Mouse (Mus musculus) spleen, postnatal 14 days (tissue): ENCODE measurements around the gene Pknox1.

ENCODE experiments used
- DNase-seq, 2 experiments: peaks; one replicate each; pipeline ENCODE4 v3.0.0; 2021 to 2022; ENCODE audit warnings: low spot score in 2 of 2

Pknox1 gene

GRCm38 (mm10) chr17:31556253-31556652 lies 8.3 kb upstream of the Pknox1 start:
- no peak for DNase-seq

DNA sequence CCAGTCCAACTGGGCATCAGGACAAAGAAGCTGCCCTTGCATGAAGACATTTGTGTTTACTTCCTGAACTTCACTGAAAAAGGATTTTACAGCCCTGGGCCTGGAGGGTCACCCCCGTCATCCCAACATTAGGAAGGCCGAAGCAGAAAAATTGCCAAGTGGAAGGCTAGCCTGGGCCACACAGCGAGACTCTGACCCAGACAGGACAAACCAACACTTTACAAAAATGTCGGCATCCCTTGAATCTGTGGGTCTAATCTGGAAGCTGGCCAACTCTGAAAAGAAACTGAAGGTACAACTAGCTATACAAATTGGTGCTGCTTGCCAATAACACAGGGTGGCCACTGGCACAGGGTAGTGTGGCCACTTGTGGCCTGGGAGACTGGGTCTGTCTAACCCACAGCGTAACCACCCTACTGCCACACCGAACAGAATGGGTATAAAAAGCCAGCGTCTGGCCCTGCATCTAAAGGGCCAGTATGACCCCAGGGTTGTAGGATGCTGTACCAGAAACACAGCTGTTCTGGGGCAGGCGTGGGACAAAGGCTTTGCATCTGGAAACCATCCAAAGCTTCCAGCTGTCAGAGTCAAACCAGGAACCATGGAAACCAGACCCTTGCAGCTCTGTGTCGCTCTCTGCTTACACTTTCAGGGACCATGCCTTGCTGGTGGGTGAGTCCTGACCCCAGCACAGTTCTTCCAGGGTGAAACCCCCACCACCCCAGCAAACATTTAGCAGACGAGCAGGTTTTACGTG lies 7.2 kb upstream of the Pknox1 start:
- DNase-seq: no peak

GRCm38 (mm10) chr17:31557947-31558542 lies 6.5 kb upstream of the Pknox1 start:
- DNase-seq: no peak

DNA sequence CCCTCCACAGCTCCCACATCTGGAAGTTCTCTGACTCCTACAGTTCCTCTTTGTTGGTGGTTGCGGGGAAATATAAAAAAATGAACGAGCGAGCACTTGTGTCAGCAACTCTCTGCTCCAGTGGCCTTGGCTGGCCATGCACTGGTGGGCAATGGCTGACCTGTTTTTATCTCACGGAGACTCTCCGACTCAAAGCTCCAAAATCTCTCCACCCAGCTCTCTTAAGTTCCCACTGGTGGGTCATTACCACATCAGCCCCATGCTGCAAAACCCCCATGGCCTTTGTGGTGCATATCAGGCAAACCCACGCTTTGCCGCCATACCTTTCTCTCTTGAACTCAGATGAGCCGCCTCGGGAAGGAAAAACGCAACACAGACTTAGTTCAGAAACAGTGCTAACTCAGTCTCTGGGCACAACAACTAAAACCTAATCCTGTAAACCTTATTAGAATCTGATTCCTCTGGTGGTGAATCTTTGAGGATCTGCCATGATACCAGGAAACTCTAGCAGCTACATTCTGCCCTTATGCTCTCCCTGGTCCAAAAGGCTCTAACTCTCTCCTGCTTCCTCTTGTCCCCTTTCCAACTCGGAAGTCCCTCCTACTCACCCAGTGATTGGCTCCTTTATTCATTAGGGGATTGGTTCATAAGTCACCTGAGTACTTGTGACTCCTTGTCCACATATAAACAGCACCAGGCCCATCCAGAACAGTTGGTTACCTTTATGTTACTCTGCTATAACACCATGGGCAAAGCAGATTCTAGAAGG lies 5.3 kb upstream of the Pknox1 start:
- no peak for DNase-seq

GRCm38 (mm10) chr17:31563632-31564014 lies 911 bp upstream of the Pknox1 start:
- peak; percentile 8 to 31 for DNase-seq

- no peak for DNase-seq
Observed at GRCm38 (mm10) chr17:31564858-31565140, 265 bp downstream of the Pknox1 start.

DNA sequence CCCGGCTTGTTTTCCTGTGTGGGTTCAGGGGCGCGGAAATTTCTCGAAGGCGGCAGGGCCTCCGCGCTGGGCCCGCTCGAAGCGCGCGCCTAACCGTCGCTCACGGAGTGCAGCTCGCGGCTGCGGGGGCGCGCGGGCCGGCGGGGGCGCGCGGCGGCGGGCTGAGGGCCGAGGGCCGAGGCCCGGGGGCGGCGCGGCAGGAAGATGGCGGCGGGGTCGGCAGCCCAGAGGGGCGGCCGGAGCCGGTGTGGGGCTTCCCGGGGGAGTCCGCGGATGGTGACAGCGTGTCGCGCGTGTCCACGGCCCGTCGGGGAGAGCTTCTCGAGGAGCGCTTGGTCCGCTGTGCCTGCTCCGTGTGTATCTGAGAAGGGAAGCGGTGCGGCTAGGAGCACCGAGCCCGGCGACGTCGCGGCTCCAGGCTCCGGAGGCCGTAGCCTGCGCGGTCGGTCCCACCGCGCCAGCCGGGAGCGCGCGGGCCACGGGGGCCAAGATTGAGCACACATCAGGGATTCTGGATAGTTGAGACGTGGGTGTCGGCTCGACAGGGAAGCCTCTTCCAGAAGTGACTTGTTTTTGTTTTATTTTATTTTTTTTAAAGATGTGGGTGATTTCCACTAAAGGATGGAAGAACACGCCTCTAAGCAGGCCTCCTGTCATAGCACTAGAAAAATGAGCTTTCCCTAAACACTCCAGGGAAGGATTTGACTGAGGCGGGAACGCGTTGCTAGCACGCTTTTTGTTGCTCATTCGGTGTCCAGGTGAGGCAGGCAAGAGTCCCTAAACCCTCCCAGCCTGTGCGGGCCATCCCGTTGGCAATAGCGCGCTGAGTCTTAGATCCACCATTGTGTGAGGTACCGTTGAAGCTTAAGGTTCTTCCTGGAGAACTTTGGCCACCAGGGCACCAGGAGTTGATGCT lies 865 bp downstream of the Pknox1 start:
- peak; percentile 32 to 55 for DNase-seq

DNA sequence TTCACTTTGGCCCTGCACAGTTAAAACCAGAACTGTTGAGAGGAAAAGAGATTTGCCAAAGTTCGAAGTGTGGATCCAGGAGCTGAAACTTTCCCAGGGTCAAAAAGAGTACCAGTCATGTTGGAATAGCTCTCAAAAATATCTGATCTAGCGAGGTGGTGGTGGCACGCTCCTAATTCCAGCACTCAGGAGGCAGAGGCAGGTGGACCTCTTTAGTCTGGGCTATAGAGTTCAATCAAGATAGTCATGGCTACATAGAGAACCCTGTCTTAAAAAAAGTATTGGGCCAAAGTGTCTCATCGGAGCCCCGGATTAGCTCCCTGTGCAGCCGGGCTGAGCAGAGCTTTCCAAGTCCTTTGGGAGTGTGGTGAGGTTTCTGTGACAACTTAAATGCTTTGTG lies 1.7 kb downstream of the Pknox1 start:
- DNase-seq: no peak

DNA sequence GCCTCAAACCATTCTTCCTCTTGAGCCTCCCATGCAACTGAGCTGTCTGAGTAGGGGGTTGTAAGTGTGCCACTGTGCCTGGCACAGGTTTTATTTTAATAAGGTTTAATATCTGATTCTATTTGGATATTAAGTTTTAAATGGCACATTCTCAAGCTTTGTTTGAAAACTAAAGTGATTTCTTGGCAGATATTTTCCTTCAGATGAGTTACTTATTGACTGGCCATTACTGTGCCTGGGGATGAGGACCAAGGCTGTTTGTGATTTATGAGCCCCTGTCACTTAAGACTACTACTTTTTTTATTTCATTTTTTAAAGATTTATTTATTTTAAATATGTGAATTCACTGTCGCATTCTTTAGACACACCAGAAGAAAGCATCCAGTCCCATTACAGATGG lies 5.2 kb downstream of the Pknox1 start:
- DNase-seq: no peak

GRCm38 (mm10) chr17:31570321-31570925 lies 5.9 kb downstream of the Pknox1 start:
- peak in 1 of 2 experiments; percentile 33 for DNase-seq

- no peak for DNase-seq
Observed at GRCm38 (mm10) chr17:31571689-31572088, 7.2 kb downstream of the Pknox1 start.

DNA sequence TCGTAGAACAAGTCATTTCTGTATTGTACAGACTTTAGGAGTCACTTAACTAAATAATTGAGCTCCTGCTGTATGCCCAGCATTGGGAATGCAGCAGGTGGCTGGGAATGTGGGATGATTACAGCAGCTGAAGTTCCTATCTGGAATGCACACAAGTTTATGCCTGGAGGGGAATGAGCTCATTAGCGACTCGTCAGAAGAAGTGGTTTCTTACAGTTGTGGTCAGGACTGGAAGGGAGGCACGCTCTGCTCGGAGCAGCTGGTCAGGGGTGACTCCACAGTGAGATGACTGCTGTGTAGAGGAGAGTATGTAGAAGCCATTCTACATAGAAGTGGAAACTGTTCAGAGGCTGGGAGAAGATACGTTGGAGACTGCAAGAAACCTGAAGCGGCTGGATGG lies 10.1 kb downstream of the Pknox1 start:
- DNase-seq: no peak

- DNase-seq: no peak
Observed at GRCm38 (mm10) chr17:31576394-31577175, 12.1 kb downstream of the Pknox1 start.

GRCm38 (mm10) chr17:31580344-31580743 lies 15.8 kb downstream of the Pknox1 start:
- no peak for DNase-seq

DNA sequence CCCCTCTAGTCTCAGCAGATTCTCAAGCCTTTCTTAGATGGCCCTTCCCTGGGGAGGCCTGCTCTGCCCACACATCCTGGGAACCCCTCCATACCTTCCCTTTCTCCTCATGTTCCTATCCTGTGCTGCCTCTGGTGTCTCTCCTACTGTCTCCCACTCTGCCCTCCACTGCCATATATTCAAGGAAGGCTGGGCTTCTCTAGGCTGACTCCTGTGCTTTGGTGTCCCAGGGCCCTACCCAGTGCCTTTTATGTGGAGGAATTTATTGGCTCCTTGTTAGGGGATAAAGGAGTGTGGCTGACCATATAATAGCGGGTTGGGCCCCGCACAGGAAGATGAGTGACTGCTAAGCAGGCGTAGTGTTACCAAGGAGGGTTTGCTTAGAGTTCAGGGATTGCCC lies 18.7 kb downstream of the Pknox1 start:
- no peak for DNase-seq

DNA sequence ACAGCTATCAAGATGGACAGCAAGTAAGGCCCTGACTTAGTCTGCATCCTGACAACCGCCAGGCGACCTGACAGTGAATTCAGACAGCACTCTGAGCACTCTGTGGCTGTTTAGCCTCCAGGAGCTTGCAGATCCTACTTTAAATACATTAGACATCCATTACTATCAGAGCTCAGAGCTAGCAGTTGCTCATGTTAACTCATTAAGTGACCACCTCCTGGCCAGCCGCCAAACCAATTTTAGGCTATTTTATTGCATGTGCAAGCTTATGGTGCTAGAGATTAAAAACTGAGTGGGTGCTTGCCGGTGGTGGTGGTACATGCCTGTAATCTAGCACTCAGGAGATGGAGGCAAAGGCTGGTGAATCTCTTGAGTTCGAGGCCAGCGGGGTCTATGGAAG lies 19.2 kb downstream of the Pknox1 start:
- DNase-seq: no peak

DNA sequence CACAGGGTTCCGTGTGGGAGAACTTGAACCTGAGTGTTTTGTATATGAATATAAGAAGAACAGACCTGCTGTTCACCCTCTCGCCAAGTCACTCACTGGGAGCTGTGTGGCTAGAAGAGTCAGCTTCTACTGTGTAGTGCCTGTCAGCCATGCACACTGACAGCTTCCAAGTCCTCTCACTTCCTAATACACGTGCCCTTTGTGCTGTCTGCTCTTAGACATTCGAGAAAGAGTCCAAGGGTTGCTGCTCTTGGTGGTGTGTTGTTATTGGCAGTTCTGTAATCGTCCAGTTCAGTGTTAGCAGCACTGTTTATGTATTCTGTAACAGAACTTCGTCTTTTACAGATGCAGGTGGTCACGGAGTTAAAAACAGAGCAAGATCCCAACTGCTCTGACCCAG lies 23.6 kb downstream of the Pknox1 start:
- DNase-seq: no peak

GRCm38 (mm10) chr17:31588726-31589125 lies 24.2 kb downstream of the Pknox1 start:
- DNase-seq: no peak

GRCm38 (mm10) chr17:31590846-31591245 lies 26.3 kb downstream of the Pknox1 start:
- no peak for DNase-seq

GRCm38 (mm10) chr17:31594590-31594989 lies 30.1 kb downstream of the Pknox1 start:
- DNase-seq: peak in 1 of 2 experiments; percentile 6

GRCm38 (mm10) chr17:31595077-31595476 lies 30.5 kb downstream of the Pknox1 start:
- DNase-seq: no peak
